Mouse (Mus musculus) cerebellum, postnatal 4 days (tissue): ENCODE results near the gene Tmem175.
A peak's percentile ranks its signal among the peaks of the same experiment; 100 is the strongest.
"Not testable (repeated sequence)": the region's sequence is repeated elsewhere in the genome, so short reads cannot be mapped to it uniquely, and the experiment has no call there.

Experiments
- DNase-seq, 2 experiments: peaks; one replicate each; pipeline ENCODE4 v3.0.0; 2022; ENCODE audit warnings: low spot score in 2 of 2, mixed read lengths in 1 of 2

Tmem175 gene

GRCm38 (mm10) chr5:108629634-108630483 lies at the start of gene Tmem175, which contains the start of gene Gak:
Gene Tmem175, plus strand, starts transcription at chr5:108629770.
Gene Gak, minus strand, starts transcription at chr5:108629755.
- DNase-seq, result peak; percentile 81 to 89

GRCm38 (mm10) chr5:108581361-108581891 lies 48.1 kb upstream of the Tmem175 start:
- DNase-seq, result no peak

GRCm38 (mm10) chr5:108599923-108600322 lies 29.6 kb upstream of the Tmem175 start:
- DNase-seq, result no peak

GRCm38 (mm10) chr5:108602537-108602936 lies 27.0 kb upstream of the Tmem175 start:
- DNase-seq, result no peak

GRCm38 (mm10) chr5:108610426-108610825 lies 19.1 kb upstream of the Tmem175 start:
- DNase-seq, result no peak

- no peak for DNase-seq
These were observed 7.7 kb upstream of the Tmem175 start for GRCm38 (mm10) chr5:108621870-108622269.

GRCm38 (mm10) chr5:108626050-108626660 lies 3.4 kb upstream of the Tmem175 start:
- no peak for DNase-seq

GRCm38 (mm10) chr5:108628891-108629633 lies 508 bp upstream of the Tmem175 start:
- no peak for DNase-seq

- DNase-seq, result peak in 1 of 2 experiments; percentile 31
These were observed 4.1 kb downstream of the Tmem175 start for GRCm38 (mm10) chr5:108633676-108634075.

- not testable (repeated sequence) for DNase-seq
These were observed 4.5 kb downstream of the Tmem175 start for GRCm38 (mm10) chr5:108634088-108634487.

- no peak for DNase-seq
These were observed 6.6 kb downstream of the Tmem175 start for GRCm38 (mm10) chr5:108636172-108636571.

GRCm38 (mm10) chr5:108643674-108644073 lies 14.1 kb downstream of the Tmem175 start:
- DNase-seq, result no peak

- peak in 1 of 2 experiments; percentile 58 for DNase-seq
These were observed 16.2 kb downstream of the Tmem175 start for GRCm38 (mm10) chr5:108645651-108646342.

- DNase-seq, result no peak
These were observed 16.7 kb downstream of the Tmem175 start for GRCm38 (mm10) chr5:108646343-108646660.

GRCm38 (mm10) chr5:108647311-108647710 lies 17.7 kb downstream of the Tmem175 start:
- no peak for DNase-seq

GRCm38 (mm10) chr5:108647820-108648465 lies 18.4 kb downstream of the Tmem175 start:
- DNase-seq, result no peak

GRCm38 (mm10) chr5:108648937-108649576 lies 19.5 kb downstream of the Tmem175 start:
- DNase-seq, result no peak

- DNase-seq, result no peak
These were observed 20.8 kb downstream of the Tmem175 start for GRCm38 (mm10) chr5:108650341-108650740.

- no peak for DNase-seq
These were observed 21.7 kb downstream of the Tmem175 start for GRCm38 (mm10) chr5:108651136-108651720.

GRCm38 (mm10) chr5:108651823-108652222 lies 22.3 kb downstream of the Tmem175 start:
- DNase-seq, result peak in 1 of 2 experiments; percentile 58
